Mouse (Mus musculus): ENCODE results near the gene Slc7a5. TPM values are rescaled to one million over a fixed set of nuclear protein-coding genes. Genes with fewer than 3 reads are reported as not detected.

Slc7a5 gene
- polyA plus RNA-seq, 1 experiment from 2014 or later: 15.1 TPM

DNA sequence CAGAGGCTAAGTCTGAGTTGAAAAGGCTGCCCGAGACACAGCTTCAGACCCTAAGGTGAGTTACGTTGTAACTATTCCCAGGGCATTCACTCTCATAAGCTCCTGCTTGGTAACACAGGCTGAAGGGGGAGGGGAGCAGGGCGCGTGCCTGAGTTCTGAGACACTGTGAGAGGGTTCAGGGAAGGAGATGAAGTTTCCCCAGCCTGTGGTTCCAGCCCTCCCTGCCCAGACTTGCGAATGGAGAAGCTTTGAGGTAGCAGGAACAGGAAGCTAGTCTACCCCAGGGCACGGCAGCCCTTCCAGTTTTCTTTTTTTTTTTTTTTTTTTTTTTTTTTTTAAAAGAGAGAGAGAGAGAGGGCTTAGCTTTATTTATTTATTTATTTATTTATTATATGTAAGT lies 46.2 kb downstream of the Slc7a5 start:
- no peaks in the 10 kb centered on the region for H3K27me3 ChIP-seq (ENCODE audit: insufficient read depth, low read length)
- no peaks in the 10 kb centered on the region for H3K9me3 ChIP-seq (ENCODE audit: low read length)
- 41% methylated on average over 6 of the region's 6 CpGs for WGBS
- H3K9ac ChIP-seq (replicated peaks; ENCODE audit: low read length): no peak overlapping the region
- H3K4me1 ChIP-seq (ENCODE audit: insufficient read depth, low read length): peaks cover 9% of the 10 kb centered on the region; the same call in 1 of the 2 replicates
- no peaks in the 10 kb centered on the region for H3K36me3 ChIP-seq (ENCODE audit: insufficient read depth, low read length)
- ATAC-seq (ENCODE audit: low FRiP score, low TSS enrichment): no peak
- no peak overlapping the region for H3K4me2 ChIP-seq (replicated peaks; ENCODE audit: low read depth, low read length)
- no peak overlapping the region for H3K27ac ChIP-seq (ENCODE audit: low read length)
- no peak overlapping the region for H3K4me3 ChIP-seq (ENCODE audit: low read length)

DNA sequence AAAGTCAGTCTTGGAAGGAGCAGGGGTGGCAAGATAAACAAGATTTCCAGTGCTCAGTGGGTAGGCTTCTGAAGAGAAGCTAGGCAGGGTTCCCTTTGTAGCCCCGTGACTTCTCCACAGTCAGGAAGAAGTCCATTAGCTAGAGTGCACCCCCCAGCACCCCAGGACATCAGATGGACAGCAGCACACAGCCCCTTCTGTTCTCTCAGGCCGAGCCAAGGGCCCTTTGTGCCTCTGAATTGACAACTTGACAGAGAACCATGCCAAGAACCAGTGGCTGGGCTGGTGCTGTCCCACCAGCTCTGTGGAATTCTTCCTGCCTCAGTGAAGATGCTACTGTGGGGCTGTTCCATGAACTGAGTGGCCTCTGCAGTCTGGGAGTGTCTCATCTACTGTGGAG lies 49.7 kb downstream of the Slc7a5 start:
- H3K36me3 ChIP-seq (ENCODE audit: insufficient read depth, low read length): no peaks in the 10 kb centered on the region
- ATAC-seq (ENCODE audit: low FRiP score, low TSS enrichment): no peak
- H3K4me1 ChIP-seq (ENCODE audit: insufficient read depth, low read length): peaks cover 9% of the 10 kb centered on the region; the same call in 1 of the 2 replicates
- WGBS: 72% methylated on average over 2 of the region's 2 CpGs
- H3K27me3 ChIP-seq (ENCODE audit: insufficient read depth, low read length): no peaks in the 10 kb centered on the region
- no peak overlapping the region for H3K4me3 ChIP-seq (ENCODE audit: low read length)
- no peak overlapping the region for H3K9ac ChIP-seq (replicated peaks; ENCODE audit: low read length)
- no peak overlapping the region for H3K4me2 ChIP-seq (replicated peaks; ENCODE audit: low read depth, low read length)
- no peak overlapping the region for H3K27ac ChIP-seq (ENCODE audit: low read length)
- no peaks in the 10 kb centered on the region for H3K9me3 ChIP-seq (ENCODE audit: low read length)

DNA sequence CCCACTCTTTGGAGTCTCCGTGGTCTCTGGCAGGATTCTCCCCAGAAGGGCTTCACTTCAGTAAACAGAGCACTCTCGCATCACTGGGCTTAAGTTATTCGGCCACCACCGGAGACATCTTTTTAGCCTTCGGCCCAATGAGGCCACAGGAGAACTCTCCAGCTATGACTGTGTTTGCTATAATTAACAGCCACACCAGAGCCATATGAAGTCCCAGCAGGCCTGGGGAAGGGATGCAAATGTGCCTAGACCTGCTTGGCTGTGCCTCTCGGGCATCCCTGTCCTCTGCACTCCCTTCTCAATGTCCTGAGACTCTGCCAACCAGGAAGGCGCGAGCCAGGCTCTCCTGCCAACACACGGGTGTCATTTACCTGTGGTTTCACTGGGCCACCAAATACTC lies 50.2 kb downstream of the Slc7a5 start:
- peaks cover 9% of the 10 kb centered on the region; the same call in 1 of the 2 replicates for H3K4me1 ChIP-seq (ENCODE audit: insufficient read depth, low read length)
- H3K36me3 ChIP-seq (ENCODE audit: insufficient read depth, low read length): no peaks in the 10 kb centered on the region
- no peak; the same call in 1 of the 2 replicates for ATAC-seq (ENCODE audit: low FRiP score, low TSS enrichment)
- WGBS: 47% methylated on average over 9 of the region's 9 CpGs
- no peak overlapping the region for H3K27ac ChIP-seq (ENCODE audit: low read length)
- H3K4me3 ChIP-seq (ENCODE audit: low read length): no peak overlapping the region
- no peak overlapping the region for H3K9ac ChIP-seq (replicated peaks; ENCODE audit: low read length)
- H3K9me3 ChIP-seq (ENCODE audit: low read length): no peaks in the 10 kb centered on the region
- no peak overlapping the region for H3K4me2 ChIP-seq (replicated peaks; ENCODE audit: low read depth, low read length)
- H3K27me3 ChIP-seq (ENCODE audit: insufficient read depth, low read length): no peaks in the 10 kb centered on the region

DNA sequence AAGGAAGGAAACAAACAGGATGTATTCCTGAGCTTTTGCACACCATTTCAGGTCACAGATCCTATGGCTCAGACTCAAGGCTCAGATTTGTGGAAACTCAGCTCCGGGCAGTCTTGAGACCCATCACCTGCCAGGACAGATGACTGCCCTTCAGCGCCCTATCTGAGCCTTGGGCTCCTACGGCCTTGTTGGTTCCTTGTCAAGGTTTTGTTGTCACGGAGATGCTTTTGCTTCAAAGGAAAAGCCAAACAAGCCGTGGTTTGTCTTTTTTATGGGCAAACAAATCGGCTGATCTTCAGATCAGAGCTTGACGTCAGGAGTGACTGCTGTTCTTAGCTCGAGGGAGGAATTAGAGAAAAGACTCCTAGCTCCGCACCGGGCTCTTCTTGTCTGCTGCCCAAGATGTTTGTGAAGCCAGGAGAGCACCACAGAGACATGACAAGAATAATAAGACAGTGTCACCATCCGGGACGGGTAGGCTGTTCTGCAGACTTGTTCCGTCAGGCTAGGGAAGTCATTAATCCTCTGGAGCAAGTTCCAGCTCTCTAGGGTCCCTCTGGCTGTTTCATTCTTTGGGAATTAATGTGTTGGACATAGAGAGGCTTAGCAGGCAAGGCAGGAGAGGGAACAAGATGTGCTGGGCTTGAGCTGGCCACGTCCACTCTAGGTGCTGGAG lies 51.3 kb downstream of the Slc7a5 start:
- Histone ChIP-seq H3K4me1 (ENCODE audit: insufficient read depth, low read length) (peaks cover 9% of the 10 kb centered on the region; the same call in 1 of the 2 replicates), H3K9me3 (ENCODE audit: low read length) (no peaks in the 10 kb centered on the region), H3K27ac (ENCODE audit: low read length) (no peak overlapping the region), H3K27me3 (ENCODE audit: insufficient read depth, low read length) (no peaks in the 10 kb centered on the region), H3K4me2 (replicated peaks; ENCODE audit: low read depth, low read length) (no peak overlapping the region), H3K9ac (replicated peaks; ENCODE audit: low read length) (no peak overlapping the region), H3K36me3 (ENCODE audit: insufficient read depth, low read length) (no peaks in the 10 kb centered on the region), H3K4me3 (ENCODE audit: low read length) (no peak overlapping the region)
- 70% methylated on average over 14 of the region's 14 CpGs for WGBS
- no peak for ATAC-seq (ENCODE audit: low FRiP score, low TSS enrichment)

DNA sequence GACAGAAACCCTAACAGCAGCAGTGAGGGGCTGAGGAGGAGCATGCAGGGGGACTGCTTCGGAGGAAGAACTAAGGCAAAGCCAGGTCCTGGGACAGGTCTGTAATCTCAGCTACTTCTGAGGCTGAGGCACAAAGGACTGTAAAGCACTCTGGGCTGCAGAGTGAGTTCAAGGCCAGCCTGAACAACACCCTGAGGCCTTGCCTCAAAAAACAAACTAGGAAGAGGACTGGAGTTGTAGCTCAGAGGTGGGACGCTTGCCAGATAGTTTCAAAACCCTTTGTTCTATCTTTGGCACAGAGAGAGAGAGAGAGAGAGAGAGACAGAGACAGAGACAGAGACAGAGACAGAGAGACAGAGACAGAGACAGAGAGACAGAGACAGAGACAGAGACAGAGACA lies 53.9 kb downstream of the Slc7a5 start:
- no peak overlapping the region for H3K27ac ChIP-seq (ENCODE audit: low read length)

DNA sequence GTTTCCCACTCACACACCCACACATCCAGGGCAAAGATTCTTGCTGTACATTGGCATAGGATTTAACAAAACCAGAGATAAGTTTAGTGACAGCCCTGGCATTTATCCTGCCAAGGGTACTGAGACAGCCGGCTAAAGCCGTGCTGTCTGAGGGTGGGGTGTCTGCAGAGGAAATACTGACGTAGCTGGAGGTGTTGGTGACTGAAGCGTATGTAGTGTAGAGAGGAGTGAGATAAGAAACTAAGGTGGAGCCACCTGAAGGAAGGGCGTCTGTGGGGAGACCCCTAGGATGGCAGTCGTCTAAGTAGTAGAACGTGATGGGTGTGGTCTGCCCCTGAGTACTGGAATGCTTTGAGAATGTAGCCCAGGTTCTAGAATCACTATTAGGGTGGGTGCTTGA lies 55.0 kb downstream of the Slc7a5 start:
- H3K4me3 ChIP-seq (ENCODE audit: low read length): no peak overlapping the region
- peaks cover 11% of the 10 kb centered on the region for H3K4me1 ChIP-seq (ENCODE audit: insufficient read depth, low read length)
- 62% methylated on average over 7 of the region's 7 CpGs for WGBS
- no peaks in the 10 kb centered on the region for H3K9me3 ChIP-seq (ENCODE audit: low read length)
- H3K4me2 ChIP-seq (replicated peaks; ENCODE audit: low read depth, low read length): no peak overlapping the region
- H3K36me3 ChIP-seq (ENCODE audit: insufficient read depth, low read length): no peaks in the 10 kb centered on the region
- no peak for ATAC-seq (ENCODE audit: low FRiP score, low TSS enrichment)
- no peak overlapping the region for H3K9ac ChIP-seq (replicated peaks; ENCODE audit: low read length)
- no peak overlapping the region for H3K27ac ChIP-seq (ENCODE audit: low read length)
- 0 out of 2 replicates have a peak, but pooled peaks cover 2% of the 10 kb centered on the region for H3K27me3 ChIP-seq (ENCODE audit: insufficient read depth, low read length)

More for the DNA sequence above, 53.9 kb downstream of the Slc7a5 start:
- Histone ChIP-seq H3K9ac (replicated peaks; ENCODE audit: low read length) (no peak overlapping the region), H3K4me3 (ENCODE audit: low read length) (no peak overlapping the region), H3K36me3 (ENCODE audit: insufficient read depth, low read length) (no peaks in the 10 kb centered on the region), H3K27me3 (ENCODE audit: insufficient read depth, low read length) (0 out of 2 replicates have a peak, but pooled peaks cover 2% of the 10 kb centered on the region), H3K9me3 (ENCODE audit: low read length) (no peaks in the 10 kb centered on the region), H3K4me1 (ENCODE audit: insufficient read depth, low read length) (peaks cover 15% of the 10 kb centered on the region), H3K4me2 (replicated peaks; ENCODE audit: low read depth, low read length) (no peak overlapping the region)
- ATAC-seq (ENCODE audit: low FRiP score, low TSS enrichment): no peak
- WGBS: 83% methylated on average over 2 of the region's 2 CpGs

DNA sequence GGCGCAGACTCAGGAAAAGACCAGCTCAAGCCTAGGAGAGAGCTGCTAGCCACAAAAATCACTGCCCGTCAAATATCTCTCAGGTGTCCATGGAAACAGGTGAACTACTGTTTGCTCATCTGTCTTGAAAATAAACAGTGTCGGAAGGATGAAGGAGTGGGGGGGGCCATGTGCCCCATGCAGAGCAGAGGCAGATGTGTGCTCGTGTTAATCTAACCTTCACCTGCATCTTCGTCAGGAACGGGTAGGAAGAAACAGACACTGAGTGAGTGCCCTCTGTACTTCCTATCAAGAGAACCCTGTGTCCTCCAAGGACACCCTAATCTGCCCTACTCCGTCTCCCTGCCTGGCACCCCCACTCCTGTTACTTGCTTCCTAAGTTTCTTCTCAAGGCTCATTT lies 55.8 kb downstream of the Slc7a5 start:
- Histone ChIP-seq H3K4me3 (ENCODE audit: low read length) (no peak overlapping the region), H3K4me1 (ENCODE audit: insufficient read depth, low read length) (peaks cover 6% of the 10 kb centered on the region; the same call in 1 of the 2 replicates), H3K9me3 (ENCODE audit: low read length) (no peaks in the 10 kb centered on the region), H3K27me3 (ENCODE audit: insufficient read depth, low read length) (0 out of 2 replicates have a peak, but pooled peaks cover 2% of the 10 kb centered on the region), H3K4me2 (replicated peaks; ENCODE audit: low read depth, low read length) (no peak overlapping the region), H3K9ac (replicated peaks; ENCODE audit: low read length) (0 out of 2 replicates have a peak overlapping the region, but pooled peaks have one; percentile 69), H3K27ac (ENCODE audit: low read length) (no peak overlapping the region), H3K36me3 (ENCODE audit: insufficient read depth, low read length) (no peaks in the 10 kb centered on the region)
- no peak for ATAC-seq (ENCODE audit: low FRiP score, low TSS enrichment)
- WGBS: 70% methylated on average over 7 of the region's 7 CpGs

DNA sequence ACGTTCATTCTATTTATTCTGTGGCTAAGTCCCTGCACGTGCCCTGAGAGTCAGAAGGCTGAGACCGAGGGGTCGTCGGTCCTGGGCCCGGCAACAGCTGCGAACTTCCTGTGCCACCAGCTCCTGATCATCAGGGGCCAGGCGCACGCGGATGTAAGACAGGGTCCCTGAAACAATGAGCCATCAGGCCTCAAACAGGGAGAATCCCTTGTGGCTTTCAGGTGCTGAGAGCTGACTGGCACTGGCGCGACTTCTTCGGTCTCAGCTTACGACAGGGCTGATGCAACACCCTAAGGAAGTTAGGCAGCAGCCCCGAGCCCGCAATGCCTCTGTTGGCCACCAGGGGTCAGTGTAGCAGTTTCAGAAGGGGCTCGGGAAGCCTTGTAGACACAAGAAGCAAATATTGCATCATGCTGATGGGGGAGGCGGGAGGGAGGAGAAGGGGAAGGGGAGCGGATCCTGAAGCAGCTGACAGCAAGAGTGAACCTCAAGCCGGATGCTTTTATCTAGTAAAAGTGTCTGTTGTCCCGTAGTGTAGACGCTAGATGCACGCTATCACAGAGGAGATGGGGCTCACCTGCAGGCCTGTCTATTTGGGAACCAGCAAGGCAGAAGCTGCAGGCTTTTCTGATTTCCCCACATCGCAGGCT lies 56.5 kb downstream of the Slc7a5 start:
- WGBS: 5% methylated on average over 24 of the region's 24 CpGs
- H3K9me3 ChIP-seq (ENCODE audit: low read length): no peaks in the 10 kb centered on the region
- peaks cover 6% of the 10 kb centered on the region; the same call in 1 of the 2 replicates for H3K4me1 ChIP-seq (ENCODE audit: insufficient read depth, low read length)
- H3K27ac ChIP-seq (ENCODE audit: low read length): no peak overlapping the region
- peak overlapping the region; percentile 63 for H3K4me2 ChIP-seq (replicated peaks; ENCODE audit: low read depth, low read length)
- peak; percentile 81 for ATAC-seq (ENCODE audit: low FRiP score, low TSS enrichment)
- no peaks in the 10 kb centered on the region for H3K36me3 ChIP-seq (ENCODE audit: insufficient read depth, low read length)
- H3K9ac ChIP-seq (replicated peaks; ENCODE audit: low read length): peak overlapping the region; percentile 69
- 0 out of 2 replicates have a peak, but pooled peaks cover 2% of the 10 kb centered on the region for H3K27me3 ChIP-seq (ENCODE audit: insufficient read depth, low read length)
- H3K4me3 ChIP-seq (ENCODE audit: low read length): peak overlapping the region; percentile 32

DNA sequence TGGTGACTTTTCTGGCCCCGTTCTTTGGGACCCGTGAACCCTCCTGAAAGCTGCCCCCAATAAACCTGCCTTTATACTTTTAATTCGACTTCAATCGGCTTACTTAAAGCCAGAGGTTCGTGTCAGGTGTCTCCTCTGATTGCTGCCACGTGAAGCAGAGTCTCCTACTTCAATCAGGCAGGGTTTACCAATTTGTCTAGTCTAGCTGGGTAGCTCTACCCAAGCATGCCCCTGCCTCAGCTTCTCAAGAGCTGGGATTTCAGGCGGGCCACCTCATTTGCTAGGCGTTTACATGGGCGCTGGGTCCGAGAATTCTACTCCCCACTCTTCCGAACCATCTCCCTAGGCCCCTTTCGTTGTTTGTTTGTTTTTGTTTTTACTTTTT lies 57.1 kb downstream of the Slc7a5 start:
- no peak for ATAC-seq (ENCODE audit: low FRiP score, low TSS enrichment)
- Histone ChIP-seq H3K27me3 (ENCODE audit: insufficient read depth, low read length) (0 out of 2 replicates have a peak, but pooled peaks cover 2% of the 10 kb centered on the region), H3K4me1 (ENCODE audit: insufficient read depth, low read length) (peaks cover 6% of the 10 kb centered on the region; the same call in 1 of the 2 replicates), H3K9me3 (ENCODE audit: low read length) (no peaks in the 10 kb centered on the region), H3K27ac (ENCODE audit: low read length) (no peak overlapping the region), H3K4me3 (ENCODE audit: low read length) (peak overlapping the region; percentile 32), H3K4me2 (replicated peaks; ENCODE audit: low read depth, low read length) (peak overlapping the region; percentile 63), H3K36me3 (ENCODE audit: insufficient read depth, low read length) (no peaks in the 10 kb centered on the region), H3K9ac (replicated peaks; ENCODE audit: low read length) (peak overlapping the region; percentile 69; the same call in 1 of the 2 replicates)
- WGBS: 48% methylated on average over 12 of the region's 12 CpGs

DNA sequence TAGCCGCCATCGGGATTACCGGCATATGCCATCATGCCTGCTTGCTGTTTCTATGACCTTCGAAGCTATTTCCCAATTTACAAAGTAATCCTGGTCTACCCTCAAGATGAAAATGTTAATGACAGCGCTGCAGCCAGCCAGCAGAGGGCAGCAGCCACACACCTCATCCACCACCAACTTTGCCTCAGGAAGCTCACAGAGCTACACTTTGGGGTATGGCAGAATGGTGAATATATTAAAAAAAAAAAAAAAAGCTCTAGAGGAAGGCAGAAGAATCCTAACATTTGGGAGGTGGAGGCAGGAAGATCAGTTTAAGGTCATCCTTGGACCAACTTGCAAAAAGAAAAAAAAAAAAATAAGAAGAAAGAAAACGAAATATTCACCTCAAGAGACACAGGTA lies 57.5 kb downstream of the Slc7a5 start:
- ATAC-seq (ENCODE audit: low FRiP score, low TSS enrichment): no peak
- Histone ChIP-seq H3K4me3 (ENCODE audit: low read length) (no peak overlapping the region), H3K9ac (replicated peaks; ENCODE audit: low read length) (no peak overlapping the region), H3K4me2 (replicated peaks; ENCODE audit: low read depth, low read length) (no peak overlapping the region), H3K36me3 (ENCODE audit: insufficient read depth, low read length) (no peaks in the 10 kb centered on the region), H3K27me3 (ENCODE audit: insufficient read depth, low read length) (0 out of 2 replicates have a peak, but pooled peaks cover 2% of the 10 kb centered on the region), H3K9me3 (ENCODE audit: low read length) (no peaks in the 10 kb centered on the region), H3K27ac (ENCODE audit: low read length) (no peak overlapping the region), H3K4me1 (ENCODE audit: insufficient read depth, low read length) (peaks cover 6% of the 10 kb centered on the region; the same call in 1 of the 2 replicates)
- 11% methylated on average over 6 of the region's 6 CpGs for WGBS
